Mouse (Mus musculus) thymus, adult 2 months (tissue): ENCODE measurements around the gene 2300009A05Rik.

ENCODE experiments used
- CTCF ChIP-seq: fragments of 200-500 bp; IDR thresholded peaks from 2 replicates; pipeline ENCODE4 v1.5.1; 2012; ENCODE audit warnings: mild to moderate bottlenecking, control low read depth, low read length, moderate library complexity, borderline replicate concordance; ENCODE audit not compliant: control insufficient read depth, poor library complexity, insufficient read depth; ENCODE audit errors: extremely low read depth
- POLR2A ChIP-seq: fragments of 200-500 bp; IDR thresholded peaks from 2 replicates; pipeline ENCODE4 v1.6.1; 2012; ENCODE audit warnings: mild to moderate bottlenecking, low read length, control low read depth, moderate library complexity; ENCODE audit not compliant: control insufficient read depth, poor library complexity, insufficient read depth; ENCODE audit errors: extremely low read depth

- TF ChIP-seq POLR2A = no peak
- no peak for TF ChIP-seq CTCF
Observed at GRCm38 (mm10) chr9:63354168-63354567, 44.9 kb downstream of the 2300009A05Rik start.
